Mouse (Mus musculus) midbrain, embryonic 16.5 days (tissue): ENCODE data around the gene Gpr15. TPM values are rescaled to one million over a fixed set of nuclear protein-coding genes. Genes with fewer than 3 reads are reported as not detected.

Experiments used
- ATAC-seq: fragments of 200-750 bp; cut with Nextera tagmentation; 2 replicates; pipeline ENCODE4 v1.8.0; 2017; ENCODE audit warnings: moderate TSS enrichment
- H3K27ac ChIP-seq: fragments of 300-500 bp; sonication (generic); 2 replicates; pipeline ENCODE4 v1.5.1; 2014; ENCODE audit warnings: mild to moderate bottlenecking, low read length, mixed read lengths
- H3K27me3 ChIP-seq: fragments of 300-500 bp; sonication (generic); 2 replicates; pipeline ENCODE4 v1.6.1; 2014; ENCODE audit warnings: low read depth, low read length, mixed read lengths; ENCODE audit not compliant: control insufficient read depth, insufficient read depth
- H3K36me3 ChIP-seq: fragments of 300-500 bp; sonication (generic); 2 replicates; pipeline ENCODE4 v1.6.1; 2014; ENCODE audit warnings: mild to moderate bottlenecking, low read length, moderate library complexity, mixed read lengths; ENCODE audit not compliant: control insufficient read depth, insufficient read depth
- H3K4me1 ChIP-seq: fragments of 300-500 bp; sonication (generic); 2 replicates; pipeline ENCODE4 v1.6.1; 2014; ENCODE audit warnings: mild to moderate bottlenecking, low read length, mixed read lengths; ENCODE audit not compliant: control insufficient read depth, insufficient read depth
- H3K4me2 ChIP-seq: fragments of 300-500 bp; sonication (generic); 2 replicates; pipeline ENCODE4 v1.6.1; 2014; ENCODE audit warnings: mild to moderate bottlenecking, low read length, mixed read lengths
- H3K4me3 ChIP-seq: fragments of 300-500 bp; sonication (generic); 2 replicates; pipeline ENCODE4 v1.5.1; 2014; ENCODE audit warnings: low read depth, mild to moderate bottlenecking, low read length, moderate library complexity, mixed read lengths
- H3K9ac ChIP-seq: fragments of 300-500 bp; sonication (generic); 2 replicates; pipeline ENCODE4 v1.6.1; 2014; ENCODE audit warnings: low read depth, low read length, mixed read lengths
- H3K9me3 ChIP-seq: fragments of 300-500 bp; sonication (generic); replicated peaks from 2 replicates; pipeline ENCODE4 v1.6.1; 2014; ENCODE audit warnings: mild to moderate bottlenecking, low read length, mixed read lengths; ENCODE audit not compliant: control insufficient read depth, poor library complexity, severe bottlenecking
- WGBS: fragments of 180-500 bp; shearing (Covaris S2); extraction: QIAGEN DNeasy Blood & Tissue Kit; methylation state at CpG from one replicate; pipeline ENCODE4 v1.1.7; 2014; 5-methylcytosine and 5-hydroxymethylcytosine counted together
- polyA plus RNA-seq: library from polyadenylated mRNA; unstranded; fragments of >200 nt; fragmentation: Nextera tagmentation; extraction: Ambion mirVana; gene quantifications from 2 replicates; pipeline ENCODE4 v1.2.1, GENCODE M21; 2015

Gpr15 gene
- polyA plus RNA-seq, 1 experiment from 2014 or later: 0.18 TPM

DNA sequence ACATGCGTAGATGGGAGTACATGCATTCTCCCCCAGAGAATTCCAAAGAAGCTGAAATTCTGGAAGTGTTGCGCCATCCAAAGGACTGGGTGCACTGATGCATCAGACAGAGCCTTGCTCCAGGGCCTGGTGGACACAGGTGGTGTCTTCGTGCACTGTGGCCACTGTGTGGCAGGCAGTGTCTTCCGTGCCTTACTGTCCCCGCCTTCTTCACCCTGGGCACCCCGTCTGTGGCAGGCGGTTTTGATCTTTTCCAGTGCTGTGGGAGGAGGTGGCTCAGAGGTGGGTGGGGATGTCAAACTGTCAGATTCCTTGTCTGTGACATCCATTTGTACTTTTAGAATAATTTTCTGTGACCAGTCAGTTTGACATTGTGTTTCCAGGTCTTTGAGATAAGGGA, 40.2 kb downstream of the Gpr15 start:
- H3K4me3 ChIP-seq: no peak overlapping the region
- H3K4me2 ChIP-seq: no peak overlapping the region
- WGBS: 85% methylated on average over 7 of the region's 7 CpGs
- H3K27me3 ChIP-seq: no peaks in the 10 kb centered on the region
- no peaks in the 10 kb centered on the region for H3K9me3 ChIP-seq
- no peak overlapping the region for H3K27ac ChIP-seq
- H3K9ac ChIP-seq: no peak overlapping the region
- peaks cover 20% of the 10 kb centered on the region for H3K36me3 ChIP-seq
- no peak for ATAC-seq
- no peaks in the 10 kb centered on the region for H3K4me1 ChIP-seq

DNA sequence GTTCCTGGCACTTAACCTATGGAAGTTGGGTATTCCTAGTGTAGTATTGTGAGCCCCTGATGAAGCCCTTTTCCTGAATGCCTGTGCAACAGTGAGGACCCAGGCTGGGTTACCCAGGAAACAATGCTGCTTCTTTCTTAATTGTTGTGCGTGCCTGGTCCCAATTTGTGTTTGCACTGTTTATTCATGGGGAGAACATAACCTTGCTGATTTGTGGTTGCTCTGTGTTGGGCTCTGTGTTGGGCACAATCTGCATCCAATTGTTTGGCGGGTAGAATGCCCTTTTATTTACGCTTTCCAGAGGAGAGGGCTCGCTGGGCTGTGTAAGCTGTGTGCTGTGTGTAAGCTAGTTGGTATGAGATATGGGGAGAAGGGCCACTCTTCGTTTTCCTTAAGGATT, 41.4 kb downstream of the Gpr15 start:
- no peak overlapping the region for H3K9ac ChIP-seq
- H3K9me3 ChIP-seq: no peaks in the 10 kb centered on the region
- H3K4me2 ChIP-seq: no peak overlapping the region
- no peak overlapping the region for H3K27ac ChIP-seq
- H3K27me3 ChIP-seq: no peaks in the 10 kb centered on the region
- no peak overlapping the region for H3K4me3 ChIP-seq
- peaks cover 20% of the 10 kb centered on the region for H3K36me3 ChIP-seq
- WGBS: 91% methylated on average over 5 of the region's 5 CpGs
- ATAC-seq: no peak
- H3K4me1 ChIP-seq: no peaks in the 10 kb centered on the region

DNA sequence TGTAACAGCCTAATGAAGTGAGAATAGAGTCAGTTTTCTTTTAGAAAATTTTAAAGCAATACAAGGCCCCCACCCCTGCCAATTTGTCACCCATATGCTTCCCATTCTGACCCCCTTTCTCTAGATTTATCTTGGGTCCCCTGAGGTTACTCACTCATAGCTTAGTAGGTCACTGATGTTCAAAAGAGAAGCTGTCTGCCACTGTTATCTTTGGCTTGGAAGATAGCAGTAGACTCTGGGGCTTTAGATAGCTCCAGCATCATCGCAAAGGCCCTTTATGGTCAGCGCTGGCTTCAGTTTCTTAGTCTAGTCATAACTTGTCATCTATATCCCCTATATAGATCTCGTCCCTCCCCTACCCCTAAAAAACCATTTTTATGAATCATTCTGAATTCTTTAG, 42.2 kb downstream of the Gpr15 start:
- no peak overlapping the region for H3K9ac ChIP-seq
- no peaks in the 10 kb centered on the region for H3K9me3 ChIP-seq
- no peak overlapping the region for H3K27ac ChIP-seq
- H3K27me3 ChIP-seq: no peaks in the 10 kb centered on the region
- no peak for ATAC-seq
- peaks cover 1% of the 10 kb centered on the region for H3K4me1 ChIP-seq
- WGBS: 95% methylated on average over 3 of the region's 3 CpGs
- no peak overlapping the region for H3K4me3 ChIP-seq
- H3K36me3 ChIP-seq: peaks cover 20% of the 10 kb centered on the region
- no peak overlapping the region for H3K4me2 ChIP-seq

DNA sequence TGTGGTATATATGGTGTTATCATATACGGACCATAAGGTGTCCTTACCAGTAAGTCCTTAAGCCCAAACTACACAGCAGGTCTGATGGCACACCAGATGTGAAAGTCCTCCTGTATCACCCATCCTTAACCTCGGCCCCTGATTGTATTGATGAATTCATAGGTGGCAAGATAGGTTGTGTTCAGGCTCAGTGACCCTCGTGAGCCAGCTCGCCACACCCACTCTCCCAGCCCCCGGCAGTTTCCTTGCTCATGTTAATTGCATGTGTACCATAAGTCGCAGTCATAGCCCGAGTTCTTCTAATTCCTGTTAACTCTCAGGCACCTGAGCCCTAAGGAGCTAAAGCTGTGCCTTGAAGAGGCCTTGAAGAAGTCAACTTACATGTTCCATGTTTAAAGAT, 42.7 kb downstream of the Gpr15 start:
- Histone ChIP-seq H3K4me3 (no peak overlapping the region), H3K27me3 (no peaks in the 10 kb centered on the region), H3K9me3 (no peaks in the 10 kb centered on the region), H3K4me2 (no peak overlapping the region), H3K27ac (no peak overlapping the region), H3K9ac (no peak overlapping the region), H3K36me3 (peaks cover 20% of the 10 kb centered on the region), H3K4me1 (peaks cover 6% of the 10 kb centered on the region)
- ATAC-seq: no peak
- WGBS: 89% methylated on average over 7 of the region's 7 CpGs

DNA sequence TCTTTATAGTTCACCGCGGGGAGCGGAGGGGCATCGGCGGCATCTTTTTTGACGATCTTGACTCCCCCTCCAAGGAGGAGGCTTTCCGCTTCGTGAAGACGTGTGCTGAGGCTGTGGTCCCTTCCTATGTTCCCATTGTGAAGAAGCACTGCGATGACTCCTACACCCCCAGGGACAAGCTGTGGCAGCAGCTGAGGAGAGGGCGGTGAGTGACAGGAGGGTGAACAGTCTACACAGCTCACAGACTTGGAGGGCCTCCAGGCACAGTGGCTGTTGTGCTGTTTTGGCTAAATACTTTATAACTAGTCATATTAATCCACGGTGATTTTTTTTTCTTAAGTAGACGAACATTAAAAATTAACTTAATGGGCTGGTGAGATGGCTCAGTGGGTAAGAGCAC, 43.6 kb downstream of the Gpr15 start:
- Histone ChIP-seq H3K9ac (no peak overlapping the region), H3K27ac (no peak overlapping the region), H3K36me3 (peaks cover 20% of the 10 kb centered on the region), H3K4me1 (peaks cover 8% of the 10 kb centered on the region), H3K4me2 (no peak overlapping the region), H3K9me3 (no peaks in the 10 kb centered on the region), H3K4me3 (no peak overlapping the region), H3K27me3 (no peaks in the 10 kb centered on the region)
- no peak for ATAC-seq
- WGBS: 95% methylated on average over 13 of the region's 13 CpGs

DNA sequence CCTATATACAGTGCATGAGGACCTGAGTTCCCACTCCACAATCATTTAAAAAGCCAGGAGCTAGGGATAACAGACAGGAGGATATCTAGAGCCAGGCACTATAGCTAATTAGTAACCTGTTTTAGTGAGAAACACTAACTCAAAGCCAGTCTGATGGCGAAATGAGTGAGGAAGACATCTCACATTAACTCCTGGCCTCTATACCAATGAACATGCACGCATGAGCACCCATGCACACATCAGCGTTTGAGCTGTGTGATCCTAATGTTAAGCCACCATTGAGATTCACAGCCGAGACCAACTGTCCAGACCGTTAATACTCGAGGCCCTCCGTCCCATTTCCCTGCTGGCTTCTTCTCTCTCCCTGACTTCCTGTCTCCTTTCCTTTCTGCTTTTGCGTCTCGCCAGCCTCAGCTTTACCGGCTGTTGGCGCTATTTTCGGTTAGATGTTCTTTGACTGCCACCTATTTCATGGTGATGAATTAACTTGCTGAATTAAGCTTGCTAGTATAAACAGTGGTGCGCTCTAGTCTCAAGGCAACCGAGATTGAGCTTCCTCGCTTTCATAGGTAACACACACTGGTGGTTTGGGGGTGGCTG, 45.0 kb downstream of the Gpr15 start:
- no peaks in the 10 kb centered on the region for H3K27me3 ChIP-seq
- no peak for ATAC-seq
- WGBS: 95% methylated on average over 15 of the region's 15 CpGs

DNA sequence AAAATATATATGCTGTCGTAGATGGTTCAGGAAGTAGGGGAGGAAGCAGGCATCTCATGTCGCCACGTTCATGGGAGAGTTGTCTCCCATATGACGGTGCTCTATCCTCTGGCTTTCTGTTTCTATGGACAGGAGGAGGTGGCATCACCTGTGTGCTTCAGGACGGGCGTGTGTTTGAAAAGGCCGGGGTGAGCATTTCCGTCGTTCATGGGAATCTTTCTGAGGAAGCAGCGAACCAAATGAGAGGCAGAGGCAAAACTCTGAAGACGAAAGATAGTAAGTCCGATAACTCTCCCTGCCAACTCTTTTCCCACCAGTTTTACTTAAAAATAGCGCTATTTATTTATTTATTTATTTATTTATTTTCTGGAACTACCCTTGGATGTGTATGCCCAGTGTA, 46.5 kb downstream of the Gpr15 start:
- Histone ChIP-seq H3K9ac (no peak overlapping the region), H3K27ac (no peak overlapping the region), H3K4me3 (no peak overlapping the region), H3K36me3 (peaks cover 18% of the 10 kb centered on the region), H3K4me1 (peaks cover 11% of the 10 kb centered on the region), H3K4me2 (no peak overlapping the region), H3K9me3 (no peaks in the 10 kb centered on the region), H3K27me3 (no peaks in the 10 kb centered on the region)
- 96% methylated on average over 13 of the region's 13 CpGs for WGBS
- ATAC-seq: no peak

More for the DNA sequence above, 45.0 kb downstream of the Gpr15 start:
- Histone ChIP-seq H3K4me2 (no peak overlapping the region), H3K27ac (no peak overlapping the region), H3K4me1 (peaks cover 11% of the 10 kb centered on the region), H3K9ac (no peak overlapping the region), H3K36me3 (peaks cover 20% of the 10 kb centered on the region), H3K4me3 (no peak overlapping the region), H3K9me3 (no peaks in the 10 kb centered on the region)

DNA sequence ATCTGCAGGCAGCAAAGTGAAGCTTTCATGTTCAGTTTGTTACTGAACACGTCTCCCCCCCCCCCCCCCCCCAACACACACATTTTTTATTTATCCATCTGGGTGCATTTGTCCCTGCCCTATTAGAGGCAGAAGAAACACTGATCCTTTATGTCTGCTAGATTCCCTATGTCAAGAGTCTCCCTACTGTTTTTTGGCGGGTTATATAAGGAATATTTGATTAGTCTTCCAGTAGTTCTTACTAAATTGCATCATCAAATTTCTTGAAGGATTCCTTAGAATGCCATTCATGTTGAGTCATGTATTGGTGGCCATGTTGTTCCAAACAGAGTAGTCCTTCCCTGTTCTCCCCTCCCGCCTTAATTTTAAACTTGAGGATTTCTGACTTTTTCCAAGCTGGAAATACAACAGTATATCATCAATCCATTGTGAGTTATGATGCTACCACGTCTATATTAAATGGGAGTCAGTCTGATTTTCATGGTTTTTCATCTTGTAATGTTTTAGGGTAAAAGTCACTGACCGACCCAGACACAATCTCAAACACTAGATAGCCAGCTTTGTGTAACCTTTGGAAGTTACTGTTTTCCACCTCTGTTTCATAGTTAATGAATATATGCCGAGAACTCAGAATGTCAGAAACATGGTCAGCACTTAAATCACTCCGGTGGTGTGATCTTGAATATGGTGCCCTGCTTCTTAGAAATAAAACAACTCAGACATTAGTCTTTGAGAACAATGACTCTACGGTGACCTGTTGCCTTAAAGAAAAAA, 47.5 kb downstream of the Gpr15 start:
- WGBS: 71% methylated on average over 8 of the region's 8 CpGs
- H3K36me3 ChIP-seq: peaks cover 18% of the 10 kb centered on the region
- H3K4me2 ChIP-seq: peak overlapping the region; percentile 78
- no peaks in the 10 kb centered on the region for H3K9me3 ChIP-seq
- H3K9ac ChIP-seq: peak overlapping the region; percentile 84
- H3K27ac ChIP-seq: no peak overlapping the region
- H3K4me1 ChIP-seq: peaks cover 11% of the 10 kb centered on the region
- H3K27me3 ChIP-seq: no peaks in the 10 kb centered on the region
- no peak for ATAC-seq
- H3K4me3 ChIP-seq: peak overlapping the region; percentile 92

DNA sequence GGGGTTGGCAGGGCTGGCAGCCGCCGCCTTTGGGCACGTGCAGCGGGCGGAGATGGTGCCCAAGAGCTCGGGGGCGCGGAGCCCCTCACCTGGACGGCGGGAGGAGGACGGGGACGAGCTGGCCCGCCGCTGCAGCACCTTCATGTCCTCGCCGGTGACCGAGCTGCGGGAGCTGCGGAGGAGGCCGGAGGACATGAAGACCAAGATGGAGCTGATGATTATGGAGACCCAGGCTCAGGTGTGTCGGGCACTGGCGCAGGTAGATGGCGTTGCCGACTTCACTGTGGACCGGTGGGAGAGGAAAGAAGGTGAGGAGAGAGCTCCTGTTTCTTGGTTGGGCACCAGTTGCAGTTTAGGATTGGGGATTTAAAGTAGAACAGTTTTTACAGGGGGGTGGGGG, 48.2 kb downstream of the Gpr15 start:
- no peaks in the 10 kb centered on the region for H3K27me3 ChIP-seq
- H3K4me2 ChIP-seq: peak overlapping the region; percentile 78
- H3K36me3 ChIP-seq: peaks cover 14% of the 10 kb centered on the region
- H3K4me3 ChIP-seq: peak overlapping the region; percentile 92
- peak overlapping the region; percentile 84 for H3K9ac ChIP-seq
- H3K4me1 ChIP-seq: peaks cover 11% of the 10 kb centered on the region
- ATAC-seq: peak; percentile 81
- H3K9me3 ChIP-seq: no peaks in the 10 kb centered on the region
- under 1% methylated on average over 25 of the region's 25 CpGs for WGBS
- peak overlapping the region; percentile 81 for H3K27ac ChIP-seq
